Mouse (Mus musculus) lung, adult 2 months (tissue): ENCODE data around the gene Gapdhs.

ENCODE experiments used
- CTCF ChIP-seq: fragments of 200-500 bp; IDR thresholded peaks from 2 replicates; pipeline ENCODE4 v1.5.1; 2011; ENCODE audit warnings: mild to moderate bottlenecking, low read length, control low read depth; ENCODE audit not compliant: insufficient read depth
- POLR2A ChIP-seq: fragments of 200-500 bp; IDR thresholded peaks from 2 replicates; pipeline ENCODE4 v1.6.1; 2011; ENCODE audit warnings: low read depth, mild to moderate bottlenecking, control low read depth, low read length, borderline replicate concordance; ENCODE audit errors: extremely low read depth

- 0 out of 2 replicates have a peak, but pooled peaks have one; percentile 11 for TF ChIP-seq CTCF
- TF ChIP-seq POLR2A, result peak; percentile 87; the same call in 1 of the 2 replicates
Measured at GRCm38 (mm10) chr7:30729396-30730063, 14.0 kb downstream of the Gapdhs start, which contains the start of gene Tmem147.
